Mouse (Mus musculus) spleen, adult 2 months (tissue): ENCODE measurements around the gene Stt3a.

Source experiments
- CTCF ChIP-seq: fragments of 200-500 bp; IDR thresholded peaks from 2 replicates; pipeline ENCODE4 v1.5.1; 2011; ENCODE audit warnings: mild to moderate bottlenecking, inconsistent platforms; ENCODE audit not compliant: insufficient read depth, insufficient read length, insufficient replicate concordance; ENCODE audit errors: extremely low read depth
- POLR2A ChIP-seq: fragments of 200-500 bp; IDR thresholded peaks from 2 replicates; pipeline ENCODE4 v1.6.1; 2011; ENCODE audit warnings: low read depth, low read length, inconsistent platforms

GRCm38 (mm10) chr9:36802951-36803350, 35.5 kb upstream of the Stt3a start:
- TF ChIP-seq POLR2A (no peak), CTCF (no peak)
